Mouse (Mus musculus): ENCODE measurements at regions not wholly inside any gene's neighbourhood (a gene's known extent, or its start where the extent isn't known, plus 50 kb on each side); places are given as distances from the start of the nearest gene placed in this dataset.
A peak's percentile ranks its signal among the peaks of the same experiment; 100 is the strongest.

DNA sequence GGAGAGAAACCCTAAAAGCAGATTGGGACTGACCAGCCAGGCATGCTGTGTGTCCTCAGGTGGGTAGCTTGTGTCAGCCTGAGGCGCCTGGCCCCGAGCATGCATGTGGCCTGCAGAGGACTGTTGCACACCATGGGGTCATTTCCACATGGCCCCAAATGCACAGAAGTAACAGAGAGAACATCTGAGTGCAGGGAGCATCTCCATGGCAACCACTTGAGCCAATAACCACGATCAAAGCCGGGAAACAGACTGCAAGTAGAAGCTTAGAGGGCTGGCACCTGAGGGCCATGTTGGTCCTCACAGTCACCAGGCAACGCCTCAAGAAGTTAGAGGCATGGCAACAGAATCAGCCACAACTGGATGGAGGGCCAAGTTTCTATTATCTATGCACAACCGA is 232.6 kb upstream of the Sulf2 start:
- no peak for TF ChIP-seq POLR2A (IDR thresholded peaks at IDR 0.05; ENCODE audit: borderline replicate concordance, extremely low read depth, insufficient read depth, insufficient read length)

DNA sequence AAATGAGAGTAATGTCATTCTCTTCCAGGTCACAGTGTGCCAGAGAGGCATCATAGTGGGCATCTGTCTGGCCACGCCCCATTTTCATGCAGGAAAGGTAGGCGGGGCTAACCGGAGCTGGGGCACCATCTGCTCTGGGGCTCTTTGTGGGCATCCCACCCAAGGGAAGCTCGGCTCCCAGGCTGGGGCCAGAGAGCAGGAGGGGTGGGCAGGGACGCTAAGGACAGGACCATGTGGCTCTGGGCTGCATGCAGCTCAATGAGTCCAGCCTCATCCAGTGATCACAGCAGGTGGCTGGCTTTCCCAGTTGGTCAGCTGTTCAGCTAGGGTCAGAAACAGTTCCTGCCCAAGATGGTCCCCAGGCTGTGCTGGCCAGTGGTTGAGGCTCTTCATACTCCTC is 231.4 kb upstream of the Sulf2 start:
- Histone ChIP-seq H3K4me3 (replicated peaks; ENCODE audit: low read length) (no peak overlapping the region), H3K4me2 (replicated peaks; ENCODE audit: low read depth, low read length, severe bottlenecking) (no peak overlapping the region), H3K27me3 (ENCODE audit: control insufficient read depth, insufficient read depth, low read length) (no peaks in the 10 kb centered on the region), H3K4me1 (ENCODE audit: control insufficient read depth, insufficient read depth, low read length) (peaks cover 12% of the 10 kb centered on the region), H3K27ac (replicated peaks; ENCODE audit: low read depth, low read length) (no peak overlapping the region), H3K9me3 (ENCODE audit: control insufficient read depth, low read length) (no peaks in the 10 kb centered on the region), H3K9ac (ENCODE audit: low read depth, low read length, severe bottlenecking) (no peak overlapping the region), H3K36me3 (ENCODE audit: control insufficient read depth, insufficient read depth, low read length) (no peaks in the 10 kb centered on the region)
- TF ChIP-seq POLR2A (IDR thresholded peaks at IDR 0.05; ENCODE audit: borderline replicate concordance, extremely low read depth, insufficient read depth, insufficient read length), result no peak
- WGBS, result 73% methylated on average over 4 of the region's 5 CpGs
- DNase-seq (ENCODE audit: low spot score), result no peak
- no peak for ATAC-seq (ENCODE audit: low FRiP score, low read depth)

More for the DNA sequence above, 232.6 kb upstream of the Sulf2 start:
- no peak overlapping the region for H3K4me2 ChIP-seq (replicated peaks; ENCODE audit: low read depth, low read length, severe bottlenecking)
- ATAC-seq (ENCODE audit: low FRiP score, low read depth) (no peak), DNase-seq (ENCODE audit: low spot score) (no peak)
- H3K36me3 ChIP-seq (ENCODE audit: control insufficient read depth, insufficient read depth, low read length), result no peaks in the 10 kb centered on the region
- WGBS, result 39% methylated on average over 6 of the region's 6 CpGs
- no peaks in the 10 kb centered on the region for H3K27me3 ChIP-seq (ENCODE audit: control insufficient read depth, insufficient read depth, low read length)
- H3K4me1 ChIP-seq (ENCODE audit: control insufficient read depth, insufficient read depth, low read length), result peaks cover 12% of the 10 kb centered on the region
- no peak overlapping the region for H3K9ac ChIP-seq (ENCODE audit: low read depth, low read length, severe bottlenecking)
- H3K4me3 ChIP-seq (replicated peaks; ENCODE audit: low read length), result no peak overlapping the region
- no peak overlapping the region for H3K27ac ChIP-seq (replicated peaks; ENCODE audit: low read depth, low read length)
- no peaks in the 10 kb centered on the region for H3K9me3 ChIP-seq (ENCODE audit: control insufficient read depth, low read length)

DNA sequence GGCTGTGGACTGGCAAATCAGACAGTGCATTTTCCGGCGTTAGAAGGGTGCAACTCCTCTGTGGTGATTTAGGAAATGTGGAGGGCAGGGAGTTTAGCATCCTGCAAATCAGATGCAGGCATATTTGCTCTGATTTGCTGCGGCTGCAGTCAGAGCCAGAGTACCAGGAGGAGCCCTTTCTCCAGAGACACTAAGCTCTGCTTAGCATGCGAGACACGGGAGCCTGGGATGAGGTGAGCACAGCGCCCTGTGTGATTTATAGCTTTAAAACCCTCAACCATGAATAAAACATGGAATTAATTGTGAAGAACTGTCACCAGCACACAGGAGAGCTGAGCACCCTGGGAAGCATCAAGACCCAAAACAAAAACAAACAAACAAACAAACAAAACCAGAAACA is 229.1 kb upstream of the Sulf2 start:
- H3K4me1 ChIP-seq (ENCODE audit: control insufficient read depth, insufficient read depth, low read length), result peaks cover 10% of the 10 kb centered on the region
- H3K4me3 ChIP-seq (replicated peaks; ENCODE audit: low read length), result no peak overlapping the region
- ATAC-seq (ENCODE audit: low FRiP score, low read depth) (no peak), DNase-seq (ENCODE audit: low spot score) (no peak)
- no peaks in the 10 kb centered on the region for H3K9me3 ChIP-seq (ENCODE audit: control insufficient read depth, low read length)
- H3K27me3 ChIP-seq (ENCODE audit: control insufficient read depth, insufficient read depth, low read length), result no peaks in the 10 kb centered on the region
- H3K36me3 ChIP-seq (ENCODE audit: control insufficient read depth, insufficient read depth, low read length), result no peaks in the 10 kb centered on the region
- 0 out of 2 replicates have a peak overlapping the region, but pooled peaks have one; percentile 33 for H3K27ac ChIP-seq (replicated peaks; ENCODE audit: low read depth, low read length)
- WGBS, result 28% methylated on average over 6 of the region's 6 CpGs
- no peak overlapping the region for H3K4me2 ChIP-seq (replicated peaks; ENCODE audit: low read depth, low read length, severe bottlenecking)
- no peak for TF ChIP-seq POLR2A (IDR thresholded peaks at IDR 0.05; ENCODE audit: borderline replicate concordance, extremely low read depth, insufficient read depth, insufficient read length)
- no peak overlapping the region for H3K9ac ChIP-seq (ENCODE audit: low read depth, low read length, severe bottlenecking)

DNA sequence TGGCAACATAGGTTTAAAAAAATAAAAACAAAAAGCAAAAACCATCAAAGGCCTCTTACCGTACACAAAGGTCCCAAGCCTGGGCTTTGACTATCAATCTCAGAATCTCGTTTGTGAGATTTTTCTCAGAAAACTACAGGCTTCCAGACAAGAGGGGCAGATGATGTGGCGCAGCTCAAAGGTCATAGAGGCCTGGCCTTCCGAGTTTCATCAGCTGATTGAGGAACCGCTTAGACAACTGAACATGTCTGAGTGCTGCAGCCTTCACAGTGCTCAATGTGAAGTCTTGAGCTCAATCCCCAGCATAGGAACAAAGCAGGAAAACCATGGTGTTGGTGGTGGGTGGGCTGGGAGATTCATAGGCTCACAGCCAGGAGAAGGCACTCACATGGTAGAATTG is 227.9 kb upstream of the Sulf2 start:
- Histone ChIP-seq H3K36me3 (ENCODE audit: control insufficient read depth, insufficient read depth, low read length) (no peaks in the 10 kb centered on the region), H3K4me3 (replicated peaks; ENCODE audit: low read length) (no peak overlapping the region), H3K4me2 (replicated peaks; ENCODE audit: low read depth, low read length, severe bottlenecking) (no peak overlapping the region), H3K9ac (ENCODE audit: low read depth, low read length, severe bottlenecking) (no peak overlapping the region), H3K27me3 (ENCODE audit: control insufficient read depth, insufficient read depth, low read length) (no peaks in the 10 kb centered on the region), H3K9me3 (ENCODE audit: control insufficient read depth, low read length) (no peaks in the 10 kb centered on the region), H3K27ac (replicated peaks; ENCODE audit: low read depth, low read length) (no peak overlapping the region), H3K4me1 (ENCODE audit: control insufficient read depth, insufficient read depth, low read length) (peaks cover 15% of the 10 kb centered on the region)
- 93% methylated on average over 5 of the region's 5 CpGs for WGBS
- TF ChIP-seq POLR2A (IDR thresholded peaks at IDR 0.05; ENCODE audit: borderline replicate concordance, extremely low read depth, insufficient read depth, insufficient read length), result no peak
- ATAC-seq (ENCODE audit: low FRiP score, low read depth) (no peak), DNase-seq (ENCODE audit: low spot score) (no peak)

DNA sequence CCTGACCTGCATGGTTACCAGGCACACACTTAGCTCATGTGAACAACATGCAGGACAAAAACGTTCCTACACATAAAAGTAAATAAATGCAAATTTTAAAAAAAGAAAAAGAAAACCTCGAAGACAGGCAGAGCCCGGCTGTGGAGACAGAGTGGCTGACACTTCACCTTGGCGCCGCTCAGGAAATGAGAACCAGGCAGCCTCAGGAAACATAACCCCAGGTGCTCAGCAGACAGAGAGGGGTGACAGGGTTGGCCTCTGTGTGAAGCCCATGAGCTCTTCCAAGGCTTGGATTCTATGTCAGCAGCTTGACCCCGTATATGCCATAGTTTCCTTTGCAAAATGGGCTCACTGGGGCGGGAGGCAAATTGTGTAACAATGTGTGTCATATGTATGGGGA is 226.7 kb upstream of the Sulf2 start:
- H3K27me3 ChIP-seq (ENCODE audit: control insufficient read depth, insufficient read depth, low read length), result no peaks in the 10 kb centered on the region
- H3K4me2 ChIP-seq (replicated peaks; ENCODE audit: low read depth, low read length, severe bottlenecking), result no peak overlapping the region
- H3K27ac ChIP-seq (replicated peaks; ENCODE audit: low read depth, low read length), result no peak overlapping the region
- peaks cover 27% of the 10 kb centered on the region for H3K4me1 ChIP-seq (ENCODE audit: control insufficient read depth, insufficient read depth, low read length)
- DNase-seq (ENCODE audit: low spot score) (no peak), ATAC-seq (ENCODE audit: low FRiP score, low read depth) (no peak)
- no peaks in the 10 kb centered on the region for H3K36me3 ChIP-seq (ENCODE audit: control insufficient read depth, insufficient read depth, low read length)
- no peak overlapping the region for H3K9ac ChIP-seq (ENCODE audit: low read depth, low read length, severe bottlenecking)
- TF ChIP-seq POLR2A (IDR thresholded peaks at IDR 0.05; ENCODE audit: borderline replicate concordance, extremely low read depth, insufficient read depth, insufficient read length), result no peak
- H3K4me3 ChIP-seq (replicated peaks; ENCODE audit: low read length), result no peak overlapping the region
- 33% methylated on average over 7 of the region's 7 CpGs for WGBS
- H3K9me3 ChIP-seq (ENCODE audit: control insufficient read depth, low read length), result no peaks in the 10 kb centered on the region

DNA sequence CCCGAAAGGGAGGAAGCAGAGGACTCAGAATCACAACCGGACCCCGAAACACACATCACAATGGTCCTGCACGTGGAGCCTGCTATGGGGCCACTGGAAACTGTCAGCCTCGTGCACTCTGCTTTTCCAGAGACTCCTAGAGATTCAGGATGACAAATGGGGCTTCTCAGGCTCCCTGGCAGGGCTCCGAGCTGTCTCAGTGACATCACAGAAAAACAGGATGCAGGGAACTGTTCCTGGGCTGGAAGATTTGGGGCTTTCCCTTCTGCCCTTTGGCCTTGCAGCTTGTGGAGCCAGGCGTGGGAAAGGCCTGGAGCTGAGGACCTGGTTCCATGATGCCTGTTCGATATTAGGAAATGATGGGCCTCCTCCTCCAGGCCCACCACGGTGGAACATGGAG is 225.4 kb upstream of the Sulf2 start:
- ATAC-seq (ENCODE audit: low FRiP score, low read depth) (no peak), DNase-seq (ENCODE audit: low spot score) (no peak)
- H3K4me2 ChIP-seq (replicated peaks; ENCODE audit: low read depth, low read length, severe bottlenecking), result no peak overlapping the region
- H3K27ac ChIP-seq (replicated peaks; ENCODE audit: low read depth, low read length), result no peak overlapping the region
- no peaks in the 10 kb centered on the region for H3K36me3 ChIP-seq (ENCODE audit: control insufficient read depth, insufficient read depth, low read length)
- no peak overlapping the region for H3K9ac ChIP-seq (ENCODE audit: low read depth, low read length, severe bottlenecking)
- no peaks in the 10 kb centered on the region for H3K27me3 ChIP-seq (ENCODE audit: control insufficient read depth, insufficient read depth, low read length)
- no peak overlapping the region for H3K4me3 ChIP-seq (replicated peaks; ENCODE audit: low read length)
- H3K4me1 ChIP-seq (ENCODE audit: control insufficient read depth, insufficient read depth, low read length), result peaks cover 33% of the 10 kb centered on the region
- H3K9me3 ChIP-seq (ENCODE audit: control insufficient read depth, low read length), result no peaks in the 10 kb centered on the region
- 77% methylated on average over 9 of the region's 9 CpGs for WGBS
- no peak for TF ChIP-seq POLR2A (IDR thresholded peaks at IDR 0.05; ENCODE audit: borderline replicate concordance, extremely low read depth, insufficient read depth, insufficient read length)

Data from limb, embryonic 14.5 days (tissue).